Mouse (Mus musculus): ENCODE data around the gene Unc93b1.

DNA sequence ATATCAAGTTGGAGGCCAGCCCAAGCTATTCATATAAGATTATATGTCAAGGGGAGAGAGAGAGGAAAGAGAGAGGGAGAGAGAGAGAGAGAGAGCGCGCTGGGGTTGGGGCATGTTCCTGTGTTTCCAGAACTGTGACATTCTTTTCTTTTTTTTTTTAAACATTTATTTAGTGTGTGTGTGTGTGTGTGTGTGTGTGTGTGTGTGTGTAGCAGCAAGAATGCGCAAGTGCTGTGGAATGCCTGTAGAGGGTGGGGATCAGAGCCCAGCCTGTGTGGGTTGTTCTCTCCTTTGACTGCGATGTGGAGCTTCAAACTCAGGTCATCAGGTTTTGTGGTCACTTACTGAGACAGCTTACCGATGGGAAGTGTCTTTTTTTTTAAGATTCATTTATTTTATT, 25.2 kb downstream of the Unc93b1 start:
- TF ChIP-seq CTCF (IDR thresholded peaks at IDR 0.05; ENCODE audit: extremely low read depth, insufficient read length, insufficient replicate concordance, low read depth, low read length): no peak
- TF ChIP-seq POLR2A (IDR thresholded peaks at IDR 0.05; ENCODE audit: low read depth, low read length): no peak
